Mouse (Mus musculus): ENCODE measurements around the gene Hoxb5.

Gene Hoxb5

GRCm38 (mm10) chr11:96301837-96302236 is 1.3 kb upstream of the Hoxb5 start:
- in situ Hi-C loops (cut with MboI, MseI) = loop anchor here (5.0 kb wide), 1 partner anchor 245 kb away; no protein-coding TSS in a partner anchor

- in situ Hi-C loops (cut with MboI, MseI) = loop anchor here (5.0 kb wide), 1 partner anchor 245 kb away; no protein-coding TSS in a partner anchor
These were observed 570 bp upstream of the Hoxb5 start for GRCm38 (mm10) chr11:96302381-96303150.

- in situ Hi-C loops (cut with MboI, MseI) = loop anchor here (5.0 kb wide), 1 partner anchor 243 kb away; no protein-coding TSS in a partner anchor
These were observed 1.5 kb downstream of the Hoxb5 start for GRCm38 (mm10) chr11:96304381-96305195.

GRCm38 (mm10) chr11:96305505-96306182 is 2.5 kb downstream of the Hoxb5 start:
- in situ Hi-C loops (cut with MboI, MseI) = no loop called here

GRCm38 (mm10) chr11:96306183-96306907 is 3.2 kb downstream of the Hoxb5 start:
- in situ Hi-C loops (cut with MboI, MseI) = no loop called here

- in situ Hi-C loops (cut with MboI, MseI) = no loop called here
These were observed 3.8 kb downstream of the Hoxb5 start for GRCm38 (mm10) chr11:96306908-96307269.

GRCm38 (mm10) chr11:96308763-96309162 is 5.6 kb downstream of the Hoxb5 start:
- in situ Hi-C loops (cut with MboI, MseI) = no loop called here

GRCm38 (mm10) chr11:96309288-96309687 is 6.2 kb downstream of the Hoxb5 start:
- in situ Hi-C loops (cut with MboI, MseI) = no loop called here

- in situ Hi-C loops (cut with MboI, MseI) = loop anchor here (10.0 kb wide), 1 partner anchor 454 kb away; no protein-coding TSS in a partner anchor
These were observed 7.2 kb downstream of the Hoxb5 start for GRCm38 (mm10) chr11:96310183-96310938.

- in situ Hi-C loops (cut with MboI, MseI) = loop anchor here (10.0 kb wide), 1 partner anchor 454 kb away; no protein-coding TSS in a partner anchor
These were observed 8.0 kb downstream of the Hoxb5 start for GRCm38 (mm10) chr11:96311097-96311496.

- in situ Hi-C loops (cut with MboI, MseI) = loop anchor here (10.0 kb wide), 1 partner anchor 453 kb away; no protein-coding TSS in a partner anchor
These were observed 8.6 kb downstream of the Hoxb5 start for GRCm38 (mm10) chr11:96311520-96312417.

GRCm38 (mm10) chr11:96313134-96313533 is 10.0 kb downstream of the Hoxb5 start:
- in situ Hi-C loops (cut with MboI, MseI) = loop anchor here (10.0 kb wide), 1 partner anchor 452 kb away; no protein-coding TSS in a partner anchor

GRCm38 (mm10) chr11:96313806-96314428 is 10.8 kb downstream of the Hoxb5 start:
- in situ Hi-C loops (cut with MboI, MseI) = loop anchor here (10.0 kb wide), 1 partner anchor 451 kb away; no protein-coding TSS in a partner anchor

GRCm38 (mm10) chr11:96314671-96315343 is 11.7 kb downstream of the Hoxb5 start:
- in situ Hi-C loops (cut with MboI, MseI) = loop anchor here (10.0 kb wide), 1 partner anchor 450 kb away; no protein-coding TSS in a partner anchor

GRCm38 (mm10) chr11:96315344-96315681 is 12.2 kb downstream of the Hoxb5 start:
- in situ Hi-C loops (cut with MboI, MseI) = loop anchor here (10.0 kb wide), 1 partner anchor 449 kb away; no protein-coding TSS in a partner anchor

- in situ Hi-C loops (cut with MboI, MseI) = loop anchor here (10.0 kb wide), 1 partner anchor 448 kb away; no protein-coding TSS in a partner anchor
These were observed 13.8 kb downstream of the Hoxb5 start for GRCm38 (mm10) chr11:96316696-96317607.

Data from regulatory T cell (primary cell).